19 mouse cellular contexts compared by ENCODE assay signal in genomic region chr9:31246421-31246820, GRCm38 (mm10). TPM values are rescaled to one million over a fixed set of nuclear protein-coding genes. Genes with fewer than 3 reads are reported as not detected.
DNase-seq lines count a peak whose midpoint lies in the region; ATAC-seq and TF ChIP-seq lines count a peak whose summit lies in the region.
"Had no signal": no experiment of that assay in that cellular context is flagged by ENCODE, and none has a peak within 500 bp of the region (broad histone marks: within the 10 kb centered on the region; RNA-seq: fewer than 3 reads in every experiment).

No protein-coding gene starts in this region.

- no peak overlapping the region for H3K9ac ChIP-seq in hindbrain, embryonic 16.5 days (ENCODE audit: low read depth, low read length)
- H3K9ac ChIP-seq in hindbrain, embryonic 13.5 days = no peak overlapping the region
- H3K9ac ChIP-seq in lung, embryonic 14.5 days = no peak overlapping the region
- H3K9ac ChIP-seq in neural tube, embryonic 13.5 days = no peak overlapping the region
- H3K9ac ChIP-seq in neural tube, embryonic 15.5 days (replicated peaks) = no peak overlapping the region
- no peak overlapping the region for H3K9ac ChIP-seq in stomach, postnatal 0 days (ENCODE audit: low read length)
- H3K9ac ChIP-seq: forebrain, embryonic 15.5 days had no signal

- WGBS in hindbrain, embryonic 16.5 days = 56% methylated on average over 6 of the region's 6 CpGs
- 64% methylated on average over 6 of the region's 6 CpGs for WGBS in hindbrain, embryonic 13.5 days
- WGBS in lung, embryonic 14.5 days = 26% methylated on average over 6 of the region's 6 CpGs
- WGBS in neural tube, embryonic 13.5 days = 50% methylated on average over 6 of the region's 6 CpGs
- 50% methylated on average over 6 of the region's 6 CpGs for WGBS in neural tube, embryonic 15.5 days
- WGBS in stomach, postnatal 0 days = 45% methylated on average over 6 of the region's 6 CpGs

- H3K27ac ChIP-seq in hindbrain, embryonic 16.5 days (ENCODE audit: low read depth, low read length) = no peak overlapping the region
- no peak overlapping the region for H3K27ac ChIP-seq in hindbrain, embryonic 13.5 days
- no peak overlapping the region for H3K27ac ChIP-seq in lung, embryonic 14.5 days (ENCODE audit: low read depth)
- no peak overlapping the region for H3K27ac ChIP-seq in neural tube, embryonic 13.5 days (replicated peaks)
- no peak overlapping the region for H3K27ac ChIP-seq in neural tube, embryonic 15.5 days (replicated peaks)
- no peak overlapping the region for H3K27ac ChIP-seq in stomach, postnatal 0 days (replicated peaks)
- H3K27ac ChIP-seq: forebrain, embryonic 15.5 days; layer of hippocampus, adult 2 months; left cerebral cortex, adult 2 months; limb, embryonic 10.5 days had no signal

- no peaks in the 10 kb centered on the region for H3K4me1 ChIP-seq in hindbrain, embryonic 16.5 days (ENCODE audit: control insufficient read depth, insufficient read depth, low read depth, low read length)
- peaks cover 5% of the 10 kb centered on the region; the same call in 1 of the 2 replicates for H3K4me1 ChIP-seq in hindbrain, embryonic 13.5 days (replicated peaks)
- no peaks in the 10 kb centered on the region for H3K4me1 ChIP-seq in lung, embryonic 14.5 days (ENCODE audit: insufficient read depth)
- H3K4me1 ChIP-seq in neural tube, embryonic 13.5 days (replicated peaks) = peaks cover 9% of the 10 kb centered on the region
- H3K4me1 ChIP-seq in neural tube, embryonic 15.5 days = peaks cover 9% of the 10 kb centered on the region
- no peaks in the 10 kb centered on the region for H3K4me1 ChIP-seq in stomach, postnatal 0 days (replicated peaks; ENCODE audit: control insufficient read depth, insufficient read depth)
- H3K4me1 ChIP-seq: forebrain, embryonic 15.5 days; limb, embryonic 10.5 days had no signal

- peak; percentile 37; the same call in 1 of the 2 replicates for ATAC-seq in hindbrain, embryonic 16.5 days
- no peak for ATAC-seq in hindbrain, embryonic 13.5 days (ENCODE audit: low FRiP score)
- peak; percentile 74; the same call in 1 of the 2 replicates for ATAC-seq in lung, embryonic 14.5 days (ENCODE audit: insufficient read depth)
- peak; percentile 65; the same call in 1 of the 2 replicates for ATAC-seq in neural tube, embryonic 13.5 days (ENCODE audit: low read depth)
- ATAC-seq in neural tube, embryonic 15.5 days (ENCODE audit: low FRiP score) = no peak
- ATAC-seq in stomach, postnatal 0 days (ENCODE audit: low FRiP score, low TSS enrichment) = peak; percentile 90
- ATAC-seq: forebrain, embryonic 15.5 days; inflammation-experienced regulatory T-cells, adult 6 months had no signal

- TF ChIP-seq EP300 in stomach, postnatal 0 days (optimal IDR thresholded peaks at IDR 0.05) = no peak

- no peak for TF ChIP-seq CTCF in lung, embryonic 14.5 days (IDR thresholded peaks at IDR 0.05; ENCODE audit: low read depth)
- TF ChIP-seq CTCF in stomach, postnatal 0 days (IDR thresholded peaks at IDR 0.05; ENCODE audit: low read depth) = no peak

- no peak overlapping the region for H3K4me3 ChIP-seq in hindbrain, embryonic 16.5 days (ENCODE audit: low read length)
- H3K4me3 ChIP-seq in hindbrain, embryonic 13.5 days = no peak overlapping the region
- no peak overlapping the region for H3K4me3 ChIP-seq in lung, embryonic 14.5 days (ENCODE audit: low read depth, low read length)
- H3K4me3 ChIP-seq in neural tube, embryonic 13.5 days = no peak overlapping the region
- no peak overlapping the region for H3K4me3 ChIP-seq in neural tube, embryonic 15.5 days (replicated peaks)
- no peak overlapping the region for H3K4me3 ChIP-seq in stomach, postnatal 0 days (ENCODE audit: low read depth, low read length)
- H3K4me3 ChIP-seq: forebrain, embryonic 15.5 days; layer of hippocampus, adult 2 months; left cerebral cortex, adult 2 months; limb, embryonic 10.5 days had no signal

- H3K9me3 ChIP-seq in hindbrain, embryonic 16.5 days (ENCODE audit: control insufficient read depth, low read length) = no peaks in the 10 kb centered on the region
- H3K9me3 ChIP-seq in hindbrain, embryonic 13.5 days = no peaks in the 10 kb centered on the region
- no peaks in the 10 kb centered on the region for H3K9me3 ChIP-seq in lung, embryonic 14.5 days (ENCODE audit: low read depth, low read length)
- no peaks in the 10 kb centered on the region for H3K9me3 ChIP-seq in neural tube, embryonic 13.5 days
- H3K9me3 ChIP-seq in neural tube, embryonic 15.5 days (replicated peaks) = no peaks in the 10 kb centered on the region
- no peaks in the 10 kb centered on the region for H3K9me3 ChIP-seq in stomach, postnatal 0 days (ENCODE audit: control insufficient read depth, low read length)
- H3K9me3 ChIP-seq: forebrain, embryonic 15.5 days; limb, embryonic 10.5 days had no signal

- peak; percentile 37 for DNase-seq in lung, embryonic 14.5 days
- no peak for DNase-seq in lung, postnatal 25 days (ENCODE audit: low spot score)
- DNase-seq in stomach, postnatal 0 days (ENCODE audit: low spot score) = no peak
- DNase-seq in cerebellum, adult 8-10 months = no peak
- DNase-seq: adrenal gland, postnatal 10 days; B cell, adult 2 months; cerebellum, adult 11-12 months; cerebellum, postnatal 36 days; spleen, adult 18-20 months had no signal

- no peak overlapping the region for H3K4me2 ChIP-seq in hindbrain, embryonic 16.5 days (ENCODE audit: low read length)
- H3K4me2 ChIP-seq in hindbrain, embryonic 13.5 days = no peak overlapping the region
- H3K4me2 ChIP-seq in lung, embryonic 14.5 days = no peak overlapping the region
- H3K4me2 ChIP-seq in neural tube, embryonic 13.5 days = no peak overlapping the region
- no peak overlapping the region for H3K4me2 ChIP-seq in neural tube, embryonic 15.5 days
- no peak overlapping the region for H3K4me2 ChIP-seq in stomach, postnatal 0 days (replicated peaks; ENCODE audit: low read depth)
- H3K4me2 ChIP-seq: forebrain, embryonic 15.5 days; heart, embryonic 11.5 days had no signal

- no peaks in the 10 kb centered on the region for H3K27me3 ChIP-seq in hindbrain, embryonic 16.5 days (replicated peaks; ENCODE audit: control insufficient read depth, insufficient read depth, low read length)
- H3K27me3 ChIP-seq in hindbrain, embryonic 13.5 days = no peaks in the 10 kb centered on the region
- no peaks in the 10 kb centered on the region for H3K27me3 ChIP-seq in lung, embryonic 14.5 days (ENCODE audit: insufficient read depth, low read length)
- no peaks in the 10 kb centered on the region for H3K27me3 ChIP-seq in neural tube, embryonic 13.5 days
- H3K27me3 ChIP-seq in neural tube, embryonic 15.5 days (replicated peaks) = no peaks in the 10 kb centered on the region
- no peaks in the 10 kb centered on the region for H3K27me3 ChIP-seq in stomach, postnatal 0 days (ENCODE audit: control insufficient read depth, insufficient read depth, low read length)
- H3K27me3 ChIP-seq: forebrain, embryonic 15.5 days had no signal

- H3K36me3 ChIP-seq in hindbrain, embryonic 16.5 days (ENCODE audit: control insufficient read depth, insufficient read depth, low read length) = no peaks in the 10 kb centered on the region
- H3K36me3 ChIP-seq in hindbrain, embryonic 13.5 days = no peaks in the 10 kb centered on the region
- H3K36me3 ChIP-seq in lung, embryonic 14.5 days (ENCODE audit: insufficient read depth) = no peaks in the 10 kb centered on the region
- H3K36me3 ChIP-seq in neural tube, embryonic 13.5 days = no peaks in the 10 kb centered on the region
- no peaks in the 10 kb centered on the region for H3K36me3 ChIP-seq in neural tube, embryonic 15.5 days
- no peaks in the 10 kb centered on the region for H3K36me3 ChIP-seq in stomach, postnatal 0 days (ENCODE audit: control insufficient read depth, insufficient read depth, low read length)
- H3K36me3 ChIP-seq: forebrain, embryonic 15.5 days; limb, embryonic 10.5 days had no signal

RNA-seq across cellular contexts. Expression of gene Prdm10, which starts 33.9 kb away (rescaled TPM):
- 7.0 and 8.2 TPM in 2 replicates for polyA plus RNA-seq in hindbrain, embryonic 16.5 days (2015; fragmentation: Nextera tagmentation; extraction: Ambion mirVana)
- 7.9 and 8.6 TPM in 2 replicates for polyA plus RNA-seq in hindbrain, embryonic 13.5 days (2015; fragmentation: Nextera tagmentation; extraction: Ambion mirVana)
- 5.7 and 6.7 TPM in 2 replicates for polyA plus RNA-seq in lung, embryonic 14.5 days (2014; fragmentation: Nextera tagmentation; extraction: Ambion mirVana)
- polyA plus RNA-seq in neural tube, embryonic 13.5 days (2015; fragmentation: Nextera tagmentation; extraction: Ambion mirVana) = 6.1 and 7.5 TPM in 2 replicates
- 6.4 and 7.3 TPM in 2 replicates for polyA plus RNA-seq in neural tube, embryonic 15.5 days (2015; fragmentation: Nextera tagmentation; extraction: Ambion mirVana)
- 1.1 and 1.2 TPM in 2 replicates for polyA plus RNA-seq in stomach, postnatal 0 days (2015; fragmentation: Nextera tagmentation; extraction: Ambion mirVana)

RNA-seq across cellular contexts. Expression of gene Aplp2, which starts 34.8 kb away (rescaled TPM):
- polyA plus RNA-seq in hindbrain, embryonic 16.5 days (2015; fragmentation: Nextera tagmentation; extraction: Ambion mirVana) = 464 and 482 TPM in 2 replicates
- polyA plus RNA-seq in hindbrain, embryonic 13.5 days (2015; fragmentation: Nextera tagmentation; extraction: Ambion mirVana) = 307 and 315 TPM in 2 replicates
- polyA plus RNA-seq in lung, embryonic 14.5 days (2014; fragmentation: Nextera tagmentation; extraction: Ambion mirVana) = 390 and 394 TPM in 2 replicates
- polyA plus RNA-seq in neural tube, embryonic 13.5 days (2015; fragmentation: Nextera tagmentation; extraction: Ambion mirVana) = 370 and 394 TPM in 2 replicates
- 450 and 456 TPM in 2 replicates for polyA plus RNA-seq in neural tube, embryonic 15.5 days (2015; fragmentation: Nextera tagmentation; extraction: Ambion mirVana)
- 187 and 200 TPM in 2 replicates for polyA plus RNA-seq in stomach, postnatal 0 days (2015; fragmentation: Nextera tagmentation; extraction: Ambion mirVana)

Comparison
In these comparisons a context has a peak if more than half of its experiments do, and no peak if none do; other contexts are left out.
1. ATAC-seq: peak in hindbrain, embryonic 16.5 days (single experiment), lung, embryonic 14.5 days (single experiment), neural tube, embryonic 13.5 days (single experiment) and stomach, postnatal 0 days (single experiment); none in hindbrain, embryonic 13.5 days (single experiment) and neural tube, embryonic 15.5 days (single experiment).